Mouse (Mus musculus) small intestine, adult 2 months (tissue): ENCODE data around the gene Frmd3. TPM values are rescaled to one million over a fixed set of nuclear protein-coding genes. Genes with fewer than 3 reads are reported as not detected.

Experiments used
- H3K27ac ChIP-seq: fragments of 200-500 bp; 2 replicates; pipeline ENCODE4 v1.5.1; 2012; ENCODE audit warnings: low read depth, low read length, control low read depth, inconsistent platforms; ENCODE audit not compliant: insufficient read depth
- H3K27me3 ChIP-seq: fragments of 200-500 bp; 2 replicates; pipeline ENCODE4 v1.6.1; 2012; ENCODE audit warnings: mild to moderate bottlenecking, moderate library complexity, low read length, inconsistent platforms; ENCODE audit not compliant: control insufficient read depth, insufficient read depth
- H3K36me3 ChIP-seq: fragments of 200-500 bp; 2 replicates; pipeline ENCODE4 v1.6.1; 2012; ENCODE audit warnings: mild to moderate bottlenecking, low read length, control low read depth, inconsistent platforms; ENCODE audit not compliant: control insufficient read depth, insufficient read depth
- H3K4me1 ChIP-seq: fragments of 200-500 bp; 2 replicates; pipeline ENCODE4 v1.6.1; 2012; ENCODE audit warnings: low read length, inconsistent platforms, mixed read lengths; ENCODE audit not compliant: control insufficient read depth, insufficient read depth, insufficient read length
- H3K4me3 ChIP-seq: fragments of 200-500 bp; 2 replicates; pipeline ENCODE4 v1.5.1; 2012; ENCODE audit warnings: low read depth, mild to moderate bottlenecking, control low read depth, inconsistent platforms, low read length, moderate library complexity
- CTCF ChIP-seq: fragments of 200-500 bp; IDR thresholded peaks from 2 replicates; pipeline ENCODE4 v1.5.1; 2012; ENCODE audit warnings: low read depth, mild to moderate bottlenecking, control low read depth, inconsistent platforms, low read length, moderate library complexity, mixed read lengths; ENCODE audit not compliant: insufficient replicate concordance, insufficient read length; ENCODE audit errors: extremely low read depth
- POLR2A ChIP-seq: fragments of 200-500 bp; IDR thresholded peaks from 2 replicates; pipeline ENCODE4 v1.6.1; 2012; ENCODE audit warnings: low read depth, mild to moderate bottlenecking, control low read depth, inconsistent platforms, low read length, moderate library complexity
- WGBS: fragments of 180-500 bp; shearing (Covaris S2); methylation state at CpG from one replicate; pipeline ENCODE4 v1.1.7; 2018; 5-methylcytosine and 5-hydroxymethylcytosine counted together
- polyA plus RNA-seq: library from polyadenylated mRNA; depleted of rRNA; stranded (reverse); fragments of >200 nt; gene quantifications from 2 replicates; pipeline ENCODE4 v1.2.3, GENCODE M21; 2012; rRNA removed

Frmd3 gene
- polyA plus RNA-seq = 0.11 and 0.47 TPM in 2 replicates

GRCm38 (mm10) chr4:74013211-74014047 lies at the start of gene Frmd3:
Frmd3 (plus strand) TSS chr4:74013442.
- H3K4me3 ChIP-seq = peak within 1 kb of the TSS; percentile 55
- H3K27me3 ChIP-seq = no peaks in the 10 kb centered on the region
- peaks cover 2% of the 10 kb centered on the region; the same call in 1 of the 2 replicates for H3K4me1 ChIP-seq
- H3K27ac ChIP-seq = no peak within 1 kb of the TSS
- no peaks in the 10 kb centered on the region for H3K36me3 ChIP-seq
- TF ChIP-seq CTCF = no peak
- 2% methylated on average over 56 of the region's 56 CpGs for WGBS

GRCm38 (mm10) chr4:73980454-73980853 lies 32.8 kb upstream of the Frmd3 start:
- Histone ChIP-seq H3K36me3 (no peaks in the 10 kb centered on the region), H3K4me1 (no peaks in the 10 kb centered on the region), H3K4me3 (no peak overlapping the region), H3K27ac (no peak overlapping the region), H3K27me3 (no peaks in the 10 kb centered on the region)
- 84% methylated on average over 3 of the region's 3 CpGs for WGBS
- TF ChIP-seq CTCF (no peak), POLR2A (no peak)

GRCm38 (mm10) chr4:74012277-74012676 lies 965 bp upstream of the Frmd3 start:
- H3K4me3 ChIP-seq = no peak overlapping the region
- H3K4me1 ChIP-seq = peaks cover 2% of the 10 kb centered on the region; the same call in 1 of the 2 replicates
- no peaks in the 10 kb centered on the region for H3K27me3 ChIP-seq
- no peak overlapping the region for H3K27ac ChIP-seq
- H3K36me3 ChIP-seq = no peaks in the 10 kb centered on the region
- TF ChIP-seq POLR2A (no peak), CTCF (no peak)
- 70% methylated on average over 3 of the region's 3 CpGs for WGBS

- 42% methylated on average over 4 of the region's 4 CpGs for WGBS
- no peaks in the 10 kb centered on the region for H3K27me3 ChIP-seq
- no peak overlapping the region for H3K27ac ChIP-seq
- H3K4me3 ChIP-seq = no peak overlapping the region
- no peaks in the 10 kb centered on the region for H3K36me3 ChIP-seq
- peaks cover 2% of the 10 kb centered on the region; the same call in 1 of the 2 replicates for H3K4me1 ChIP-seq
- no peak for TF ChIP-seq POLR2A
- no peak for TF ChIP-seq CTCF
These were observed 542 bp upstream of the Frmd3 start for GRCm38 (mm10) chr4:74012700-74013099.

GRCm38 (mm10) chr4:74014048-74014500 lies 832 bp downstream of the Frmd3 start:
- TF ChIP-seq CTCF = no peak
- TF ChIP-seq POLR2A = no peak
- 16% methylated on average over 11 of the region's 11 CpGs for WGBS
- Histone ChIP-seq H3K27me3 (no peaks in the 10 kb centered on the region), H3K36me3 (no peaks in the 10 kb centered on the region), H3K4me1 (peaks cover 2% of the 10 kb centered on the region; the same call in 1 of the 2 replicates), H3K27ac (no peak overlapping the region), H3K4me3 (peak overlapping the region; percentile 55)

GRCm38 (mm10) chr4:74020084-74020483 lies 6.8 kb downstream of the Frmd3 start:
- no peak overlapping the region for H3K4me3 ChIP-seq
- H3K27ac ChIP-seq = no peak overlapping the region
- no peaks in the 10 kb centered on the region for H3K36me3 ChIP-seq
- TF ChIP-seq POLR2A (no peak), CTCF (no peak)
- no peaks in the 10 kb centered on the region for H3K4me1 ChIP-seq
- 71% methylated on average over 2 of the region's 2 CpGs for WGBS
- H3K27me3 ChIP-seq = no peaks in the 10 kb centered on the region

- Histone ChIP-seq H3K4me3 (no peak overlapping the region), H3K4me1 (no peaks in the 10 kb centered on the region), H3K27me3 (no peaks in the 10 kb centered on the region), H3K27ac (no peak overlapping the region), H3K36me3 (no peaks in the 10 kb centered on the region)
- TF ChIP-seq CTCF (no peak), POLR2A (no peak)
These were observed 30.0 kb downstream of the Frmd3 start for GRCm38 (mm10) chr4:74043226-74043625.
